Mouse (Mus musculus) induced T-regulatory cell, adult 2 months (primary cell): ENCODE results near the gene Gnaq.

ENCODE experiments used
- DNase-seq: peaks from one replicate; pipeline ENCODE4 v3.0.0-alpha.2; 2012; ENCODE audit warnings: low read depth

The Gnaq gene

GRCm38 (mm10) chr19:16319986-16320385 lies 187.4 kb downstream of the Gnaq start:
- DNase-seq, result no peak

DNA sequence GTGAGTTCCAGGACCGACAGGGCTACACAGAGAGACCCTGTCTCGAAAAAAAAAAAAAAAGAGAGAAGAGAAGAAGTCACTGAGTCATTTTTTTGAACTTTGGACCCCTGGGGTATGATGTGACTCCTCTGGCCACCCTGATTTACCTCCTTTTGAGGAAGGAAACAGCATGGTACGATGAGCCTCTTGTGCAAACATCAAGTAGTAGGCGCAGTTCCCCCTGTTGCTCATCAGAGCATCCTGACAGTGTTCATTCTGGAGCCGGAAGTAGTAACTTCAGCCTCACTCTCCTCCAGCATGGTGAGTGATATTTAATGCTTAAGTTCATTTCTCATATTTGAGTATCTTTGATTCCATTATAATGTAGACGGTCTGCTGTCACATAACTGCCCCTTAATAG lies 190.4 kb downstream of the Gnaq start:
- DNase-seq, result no peak

- DNase-seq, result peak; percentile 16
Measured at GRCm38 (mm10) chr19:16324239-16324638, 191.6 kb downstream of the Gnaq start.

DNA sequence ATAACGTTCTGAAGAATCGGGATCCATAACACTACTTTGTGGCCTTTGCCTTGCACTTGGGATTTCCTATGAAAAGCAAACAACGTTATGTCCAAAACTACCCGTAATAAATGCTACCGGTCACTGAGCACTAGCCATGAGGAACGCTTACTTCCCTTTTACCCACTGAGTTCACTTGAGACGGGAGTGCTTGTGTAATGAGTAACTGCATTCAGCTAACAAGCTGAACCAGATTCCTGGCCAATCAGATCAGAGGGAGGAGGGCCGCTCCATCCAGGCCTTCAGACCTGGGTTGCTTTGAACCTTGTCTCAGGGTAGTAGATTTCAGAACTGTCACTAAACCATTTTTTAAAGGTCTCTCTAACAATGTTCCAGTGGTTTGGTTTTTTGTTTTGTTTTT lies 193.3 kb downstream of the Gnaq start:
- DNase-seq, result no peak

- no peak for DNase-seq
Measured at GRCm38 (mm10) chr19:16327401-16328073, 194.9 kb downstream of the Gnaq start.

DNA sequence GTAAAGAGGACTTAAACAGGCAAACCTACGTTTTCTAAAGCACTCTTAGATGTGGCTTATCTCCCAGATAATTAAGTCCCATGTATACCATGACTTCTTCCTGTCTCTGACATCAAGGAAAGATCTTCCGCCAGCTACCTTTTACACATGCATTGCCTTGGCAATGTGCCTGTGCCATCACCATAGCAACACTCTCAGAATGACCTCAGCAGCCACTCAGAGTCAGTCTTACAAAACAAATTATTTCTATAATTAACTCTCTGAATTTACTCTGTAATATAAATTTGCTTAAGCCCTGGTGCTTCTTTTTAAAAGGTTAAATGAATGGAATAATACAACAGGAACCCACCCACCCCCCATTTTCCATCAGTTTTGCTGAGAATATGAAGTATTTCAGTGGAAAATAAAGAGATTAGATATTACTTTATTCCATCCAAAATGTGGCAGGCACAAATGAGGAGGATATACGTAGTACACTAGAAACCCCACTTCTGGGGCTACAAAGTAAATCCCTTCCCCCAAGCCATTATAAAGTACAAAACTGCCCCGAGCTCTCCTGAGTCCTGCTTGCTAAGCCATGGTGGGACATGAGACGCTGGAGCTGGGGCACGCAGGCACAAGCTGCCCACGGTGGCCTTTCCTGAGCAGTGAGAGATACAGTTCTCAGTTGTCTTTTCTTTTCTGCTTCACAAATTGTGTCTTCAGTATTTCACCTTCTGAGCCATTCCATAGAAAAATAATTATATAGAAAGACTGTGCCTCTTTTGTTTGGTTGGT lies 195.6 kb downstream of the Gnaq start:
- peak; percentile 89 for DNase-seq

DNA sequence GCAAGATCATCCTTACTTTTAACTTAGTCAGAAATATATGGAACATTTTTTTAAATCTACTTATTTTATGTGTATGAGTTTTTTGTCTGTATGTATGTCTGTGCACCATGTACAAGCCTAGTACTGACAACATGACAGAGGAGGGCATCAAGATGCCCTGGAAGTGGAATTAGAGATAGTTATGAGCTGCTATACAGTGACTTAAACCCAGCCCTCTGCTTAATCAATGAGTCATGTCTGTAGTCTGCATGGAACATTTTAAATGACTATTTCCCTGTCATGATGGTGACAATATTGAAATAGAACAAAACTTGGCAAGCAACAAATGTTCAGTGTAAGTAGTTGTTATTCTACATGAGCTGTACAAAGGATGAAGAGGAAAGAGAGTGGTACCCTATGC lies 196.4 kb downstream of the Gnaq start:
- DNase-seq, result peak; percentile 76

- peak; percentile 74 for DNase-seq
Measured at GRCm38 (mm10) chr19:16329648-16330047, 197.0 kb downstream of the Gnaq start.

DNA sequence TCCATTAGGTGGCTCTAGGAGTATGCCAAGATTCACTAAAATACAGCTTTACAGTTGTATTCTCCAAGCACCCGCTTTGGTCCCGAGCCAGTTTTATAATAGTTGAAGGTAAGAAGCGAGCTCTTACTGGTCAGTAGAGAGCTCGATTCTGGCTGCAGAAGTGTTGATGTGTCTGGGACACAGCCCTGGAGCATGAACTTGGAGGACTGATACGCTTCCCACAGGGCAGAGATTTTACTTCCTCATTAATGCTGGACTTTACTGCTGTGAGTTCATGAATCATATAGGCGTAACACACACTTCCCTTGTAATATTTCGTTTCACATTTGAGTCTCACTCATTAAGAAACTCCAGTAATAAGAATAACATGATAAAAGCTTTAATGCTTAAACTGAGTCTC lies 197.5 kb downstream of the Gnaq start:
- DNase-seq, result no peak

DNA sequence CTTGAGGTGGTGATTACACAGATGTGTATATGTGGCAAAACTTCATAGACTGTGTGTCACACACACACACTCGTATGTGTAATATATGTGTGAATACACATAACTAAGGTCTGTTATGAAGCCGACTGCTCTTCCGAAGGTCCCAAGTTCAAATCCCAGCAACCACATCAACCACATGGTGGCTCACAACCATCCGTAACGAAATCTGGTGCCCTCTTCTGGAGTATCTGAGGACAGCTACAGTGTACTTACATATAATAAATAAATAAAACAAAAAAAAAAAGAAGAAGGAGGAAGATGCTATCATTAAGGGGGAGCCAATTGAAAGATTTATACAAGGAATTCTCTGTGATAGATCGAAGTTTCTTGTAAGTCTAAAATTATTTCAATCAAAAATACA lies 198.4 kb downstream of the Gnaq start:
- DNase-seq, result no peak

- no peak for DNase-seq
Measured at GRCm38 (mm10) chr19:16337866-16338530, 205.4 kb downstream of the Gnaq start.

GRCm38 (mm10) chr19:16339954-16340586 lies 207.4 kb downstream of the Gnaq start:
- DNase-seq, result no peak

DNA sequence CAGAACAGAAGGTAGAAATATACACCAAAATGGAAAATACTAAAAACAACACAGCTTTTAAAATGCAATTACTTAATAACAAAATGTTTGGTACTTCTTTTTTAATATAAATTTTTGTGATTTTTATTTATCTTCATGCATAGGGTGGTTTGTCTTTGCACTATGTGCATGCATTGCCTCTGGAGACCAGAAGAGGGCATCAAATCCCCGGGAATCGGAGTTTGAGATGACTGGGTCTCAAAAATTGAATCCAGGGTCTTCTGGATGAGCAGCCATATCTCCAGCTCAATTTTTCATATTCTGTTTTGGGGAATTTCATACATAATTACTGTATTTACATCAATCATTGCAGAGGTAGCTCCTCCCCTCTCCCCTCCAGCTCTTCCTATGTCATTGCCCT lies 210.1 kb downstream of the Gnaq start:
- DNase-seq, result no peak

GRCm38 (mm10) chr19:16345516-16345915 lies 212.9 kb downstream of the Gnaq start:
- DNase-seq, result no peak

GRCm38 (mm10) chr19:16347037-16347436 lies 214.4 kb downstream of the Gnaq start:
- DNase-seq, result no peak

GRCm38 (mm10) chr19:16353701-16354136 lies 221.1 kb downstream of the Gnaq start:
- peak; percentile 67 for DNase-seq

GRCm38 (mm10) chr19:16358148-16358547 lies 225.5 kb downstream of the Gnaq start:
- DNase-seq, result no peak

- DNase-seq, result peak; percentile 13
Measured at GRCm38 (mm10) chr19:16358905-16359304, 226.3 kb downstream of the Gnaq start.

DNA sequence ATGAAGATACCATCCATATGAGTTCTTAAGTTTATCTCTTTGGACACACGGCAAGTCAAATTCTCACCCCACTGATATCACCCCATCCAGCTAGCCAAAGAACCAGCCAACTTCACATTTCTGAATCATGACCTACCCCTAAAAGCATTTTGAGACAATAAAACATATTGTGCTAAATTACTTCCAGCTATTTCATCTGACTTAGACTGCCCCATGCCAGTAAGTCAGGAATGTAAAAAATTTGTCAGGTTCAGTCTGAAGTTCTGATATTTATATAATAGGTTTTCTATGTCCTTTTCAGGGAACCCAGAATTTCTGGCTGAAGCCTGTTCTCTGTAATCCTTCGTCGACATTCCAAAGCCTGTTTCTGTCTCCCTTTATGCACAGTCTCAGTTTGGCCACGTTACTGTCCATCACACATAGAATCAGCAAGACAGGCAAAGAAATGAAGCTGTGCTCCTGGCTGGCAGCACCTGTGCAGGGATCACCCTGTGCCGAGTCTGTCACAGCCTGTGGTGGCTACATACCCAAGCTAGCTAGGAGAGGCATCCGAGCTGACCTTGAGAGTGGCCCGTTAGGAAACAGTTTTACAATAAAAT lies 233.9 kb downstream of the Gnaq start:
- no peak for DNase-seq

- DNase-seq, result no peak
Measured at GRCm38 (mm10) chr19:16367218-16367617, 234.6 kb downstream of the Gnaq start.

- no peak for DNase-seq
Measured at GRCm38 (mm10) chr19:16371680-16372079, 239.0 kb downstream of the Gnaq start.
